Mouse (Mus musculus) MN1 (cell line): Measurements from ENCODE around the gene Rdh9.

Experiments
- DNase-seq: peaks from one replicate; pipeline ENCODE4 v3.0.0-alpha.2; 2016; ENCODE audit warnings: low spot score

Gene Rdh9

GRCm38 (mm10) chr10:127776011-127776410, at the start of gene Rdh9:
Rdh9 (plus strand) TSS chr10:127776386.
- DNase-seq, result no peak

DNA sequence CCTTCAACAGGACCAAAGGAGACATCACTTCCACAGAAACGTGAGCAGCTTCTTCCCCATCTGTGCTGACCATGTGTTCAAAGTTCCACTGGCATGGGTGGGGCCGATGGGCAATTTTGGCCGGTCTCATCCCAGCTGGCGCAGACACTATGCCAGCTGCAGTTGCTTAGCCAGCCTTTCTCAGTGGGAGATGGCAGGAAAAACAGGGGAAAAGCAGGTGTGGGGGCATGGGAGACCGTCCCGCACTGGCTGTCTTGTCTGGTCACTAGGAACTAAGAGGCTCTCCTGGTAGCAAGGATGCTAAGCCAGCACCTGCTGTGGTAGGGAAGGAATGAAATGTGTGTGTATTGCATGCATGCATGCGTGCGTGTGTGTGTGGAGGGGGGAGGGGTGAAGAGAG, 47.7 kb upstream of the Rdh9 start:
- DNase-seq, result no peak

- DNase-seq, result no peak
Measured at GRCm38 (mm10) chr10:127730285-127730932, 45.8 kb upstream of the Rdh9 start.

- DNase-seq, result no peak
Measured at GRCm38 (mm10) chr10:127730933-127731310, 45.3 kb upstream of the Rdh9 start.

- DNase-seq, result no peak
Measured at GRCm38 (mm10) chr10:127731397-127731796, 44.8 kb upstream of the Rdh9 start.

DNA sequence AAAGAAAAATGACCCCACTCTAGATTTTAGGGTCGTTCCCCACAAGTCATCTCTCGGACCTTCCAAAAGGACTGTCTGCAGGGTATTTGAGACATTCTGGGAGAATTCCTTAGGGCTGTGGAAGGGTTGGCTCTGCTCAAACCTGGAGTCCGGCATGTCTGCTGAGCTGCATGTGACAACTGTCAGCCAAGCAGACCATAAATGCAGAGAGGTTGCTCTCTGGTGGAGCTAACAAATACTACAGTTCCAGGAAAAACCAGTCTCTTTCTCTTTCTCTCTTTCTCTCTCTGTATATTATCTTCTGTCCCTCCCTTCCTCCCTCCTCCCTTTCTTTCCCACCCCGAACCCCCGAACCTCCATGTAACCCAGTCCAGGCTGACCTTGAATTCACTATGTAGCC, 41.8 kb upstream of the Rdh9 start:
- DNase-seq, result peak; percentile 37

GRCm38 (mm10) chr10:127736266-127736665, 39.9 kb upstream of the Rdh9 start:
- DNase-seq, result no peak

- DNase-seq, result no peak
Measured at GRCm38 (mm10) chr10:127736916-127737315, 39.3 kb upstream of the Rdh9 start.

DNA sequence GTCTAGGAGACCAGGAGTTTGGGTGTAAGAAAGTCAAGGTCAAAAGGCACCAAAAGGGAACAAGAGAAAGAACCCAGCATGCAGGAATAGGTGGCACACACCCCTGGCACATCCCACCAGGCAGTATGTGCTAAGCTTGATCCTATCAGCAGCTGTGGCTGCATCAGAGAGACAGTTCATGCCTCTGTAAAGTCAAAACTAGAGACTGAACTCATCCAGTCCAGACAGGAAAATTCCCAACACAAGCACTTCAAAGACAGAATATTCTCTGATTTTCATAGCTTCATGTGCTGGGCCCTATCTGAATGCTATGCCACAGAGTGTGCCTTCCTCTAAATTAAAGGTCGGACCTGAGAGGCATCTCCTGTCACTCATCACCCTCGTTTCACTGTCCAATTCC, 38.6 kb upstream of the Rdh9 start:
- DNase-seq, result no peak

DNA sequence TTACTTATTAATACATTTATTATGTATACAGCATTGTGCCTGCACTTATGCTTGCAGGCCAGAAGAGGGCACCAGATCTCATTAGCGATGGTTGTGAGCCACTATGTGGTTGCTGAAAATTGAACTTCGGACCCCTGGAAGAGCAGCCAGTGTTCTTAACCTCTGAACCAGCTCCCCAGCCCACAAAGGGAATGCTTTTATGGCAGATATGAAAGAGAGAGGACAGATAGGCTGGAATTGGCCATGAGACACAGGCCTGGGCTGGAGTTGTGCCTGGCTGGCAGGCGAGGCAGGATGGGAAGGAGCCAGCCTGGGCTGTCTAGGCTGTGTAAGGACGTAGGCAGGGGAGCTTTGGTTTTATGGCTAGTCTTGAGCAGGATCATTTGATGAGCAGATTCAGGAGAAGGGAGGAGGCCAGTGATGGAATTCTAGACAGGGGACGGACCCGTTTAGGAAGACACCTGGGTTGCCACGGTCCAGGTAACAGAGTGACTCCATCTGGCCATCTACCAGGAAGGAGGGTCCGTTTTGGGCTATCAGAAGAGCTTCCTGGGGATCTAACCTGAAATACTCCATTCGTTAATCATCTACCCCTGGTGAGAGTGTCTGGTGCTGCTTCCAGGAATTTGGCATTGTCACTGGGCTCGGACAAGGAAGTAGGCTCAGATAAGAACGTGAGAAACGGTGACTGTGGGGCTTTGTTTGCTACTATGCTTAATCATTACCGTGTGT, 37.9 kb upstream of the Rdh9 start:
- DNase-seq, result peak; percentile 10

GRCm38 (mm10) chr10:127739083-127739660, 37.0 kb upstream of the Rdh9 start, which contains the start of gene Zbtb39:
Zbtb39 (plus strand) TSS chr10:127739538.
- peak; percentile 79 for DNase-seq

DNA sequence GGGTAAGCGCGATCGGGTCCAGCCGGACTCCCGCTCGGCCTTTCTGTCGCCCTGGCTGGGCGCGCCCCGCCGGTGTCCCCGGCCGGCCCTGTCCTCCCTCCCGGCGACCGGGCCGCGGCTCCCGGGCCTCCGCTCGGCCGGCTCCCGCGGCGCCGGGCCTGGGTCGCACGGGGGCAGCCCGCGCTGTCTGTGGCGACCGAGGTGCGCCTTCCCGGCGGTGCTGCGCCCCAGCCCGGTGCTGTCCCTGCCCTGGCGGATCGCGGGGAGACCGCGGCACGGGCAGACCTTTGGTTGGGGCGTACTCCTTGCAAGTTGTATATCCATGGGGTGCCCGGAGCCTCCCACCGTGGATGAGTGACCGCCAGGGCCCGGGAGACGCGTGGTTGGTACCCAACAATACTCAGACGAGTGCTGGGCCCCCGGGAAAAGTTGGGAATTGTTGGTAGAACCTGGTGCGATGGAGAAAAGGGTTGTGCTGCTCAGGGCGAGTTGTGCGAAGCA, 36.5 kb upstream of the Rdh9 start:
- peak; percentile 20 for DNase-seq

GRCm38 (mm10) chr10:127744661-127745060, 31.5 kb upstream of the Rdh9 start:
- no peak for DNase-seq

DNA sequence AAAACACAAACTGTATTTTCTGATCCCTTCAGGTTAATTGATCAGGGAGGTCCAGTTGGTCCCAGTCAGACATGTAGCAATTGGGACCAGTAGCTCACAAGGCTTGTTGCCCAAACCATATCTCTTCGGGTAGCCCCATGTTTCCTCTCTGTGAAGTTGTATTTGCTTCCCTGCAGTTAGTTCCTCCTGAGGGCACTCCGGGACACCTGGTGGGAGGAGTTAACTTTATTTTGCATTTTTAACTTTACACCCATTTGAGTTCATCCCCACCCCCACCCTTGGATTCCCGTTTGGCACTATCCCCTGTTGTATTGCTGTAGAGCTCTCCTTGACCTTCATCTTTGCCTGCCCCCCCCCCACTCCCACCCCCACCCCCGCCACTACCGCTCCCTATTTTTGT, 30.3 kb upstream of the Rdh9 start:
- no peak for DNase-seq

- DNase-seq, result no peak
Measured at GRCm38 (mm10) chr10:127747254-127747653, 28.9 kb upstream of the Rdh9 start.

GRCm38 (mm10) chr10:127748847-127749612, 27.2 kb upstream of the Rdh9 start:
- no peak for DNase-seq

GRCm38 (mm10) chr10:127750136-127750777, 25.9 kb upstream of the Rdh9 start:
- no peak for DNase-seq

DNA sequence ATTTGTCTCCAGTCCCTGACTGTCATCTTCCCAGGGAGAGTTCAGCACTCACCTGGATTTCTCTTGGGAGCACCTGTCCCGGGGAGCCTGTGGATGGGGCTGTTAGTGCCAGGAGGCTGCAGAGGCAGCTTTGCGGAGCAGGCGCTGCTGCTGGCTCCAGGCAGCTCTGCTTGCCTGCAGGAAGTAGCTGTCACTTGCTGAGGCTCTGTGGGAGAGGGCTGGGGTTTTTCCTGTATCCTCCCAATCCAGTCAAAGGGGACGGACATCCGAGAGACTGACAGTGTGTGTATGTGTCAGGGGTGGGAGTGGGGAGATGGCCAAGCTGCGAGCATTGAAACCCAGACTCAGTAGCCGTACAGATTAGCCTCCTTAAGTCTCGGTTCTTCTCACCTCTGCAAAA, 24.6 kb upstream of the Rdh9 start, which contains the start of gene Gpr182:
Gpr182 (minus strand) TSS at position 185 of the 400 bp plus-strand sequence.
- DNase-seq, result no peak

DNA sequence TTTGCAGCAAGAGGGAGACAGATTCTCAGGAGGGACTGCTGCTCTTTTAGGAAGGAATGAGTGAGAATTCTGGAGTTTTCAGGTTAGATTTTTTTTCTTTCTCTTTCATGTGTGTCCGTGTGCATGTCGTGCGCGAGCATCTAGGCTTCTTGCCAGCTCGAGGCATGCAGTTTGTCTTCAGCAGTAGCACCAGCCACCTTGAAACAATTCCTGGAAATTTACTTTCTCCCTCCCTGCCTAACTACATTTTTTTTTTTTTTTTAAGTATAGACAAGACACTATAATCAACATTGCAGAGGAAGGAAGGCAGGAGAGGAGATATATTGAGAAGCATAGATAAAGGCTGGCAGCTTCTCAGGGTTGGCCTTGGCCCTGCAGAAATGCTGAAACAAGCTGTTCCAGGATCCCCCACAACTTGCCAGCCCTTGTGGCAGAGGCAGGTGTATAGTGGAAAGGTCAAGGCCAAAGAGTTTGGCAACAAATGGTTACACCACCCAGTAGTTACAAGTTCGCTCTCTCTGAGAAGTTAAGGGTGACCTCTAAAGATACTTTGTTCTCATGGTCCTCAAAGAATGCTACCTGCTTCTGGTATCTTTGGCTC, 21.5 kb upstream of the Rdh9 start:
- no peak for DNase-seq

GRCm38 (mm10) chr10:127755246-127755645, 20.9 kb upstream of the Rdh9 start:
- no peak for DNase-seq

DNA sequence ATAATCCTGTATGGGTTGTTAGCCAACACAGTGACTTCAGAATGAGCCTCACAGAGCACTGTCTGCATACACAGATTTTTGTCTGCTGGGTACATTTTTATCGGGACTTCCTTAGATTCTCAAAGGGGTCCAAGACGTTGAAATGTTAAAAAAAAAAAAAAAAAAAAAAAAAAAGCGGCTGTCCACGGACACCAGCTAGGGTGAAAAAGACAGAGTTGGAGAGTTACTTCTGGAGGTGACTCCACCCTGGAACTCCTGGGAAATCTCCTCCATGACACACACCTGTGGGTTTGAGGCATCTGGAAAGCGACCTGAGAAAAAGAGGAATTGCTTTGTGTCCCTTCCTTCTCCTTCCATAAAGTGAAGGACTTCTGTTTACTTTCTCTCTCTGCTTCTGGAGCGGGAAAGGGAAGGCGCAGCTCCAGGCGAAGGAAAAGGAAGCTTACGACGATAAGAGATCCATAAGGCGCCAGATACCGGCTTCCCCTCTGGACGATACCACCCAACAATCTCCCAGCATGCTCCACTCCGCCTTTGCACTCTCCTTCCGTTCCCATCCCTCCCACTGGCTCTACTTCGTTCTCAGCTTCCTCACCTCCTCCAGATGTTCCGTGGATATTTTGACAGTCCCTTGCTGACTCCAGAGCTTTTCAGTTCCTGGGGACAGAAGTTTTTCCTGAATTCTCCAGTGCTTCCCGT, 20.3 kb upstream of the Rdh9 start:
- no peak for DNase-seq
